ENCODE assay signal across 8 mouse cellular contexts in the genomic region with DNA sequence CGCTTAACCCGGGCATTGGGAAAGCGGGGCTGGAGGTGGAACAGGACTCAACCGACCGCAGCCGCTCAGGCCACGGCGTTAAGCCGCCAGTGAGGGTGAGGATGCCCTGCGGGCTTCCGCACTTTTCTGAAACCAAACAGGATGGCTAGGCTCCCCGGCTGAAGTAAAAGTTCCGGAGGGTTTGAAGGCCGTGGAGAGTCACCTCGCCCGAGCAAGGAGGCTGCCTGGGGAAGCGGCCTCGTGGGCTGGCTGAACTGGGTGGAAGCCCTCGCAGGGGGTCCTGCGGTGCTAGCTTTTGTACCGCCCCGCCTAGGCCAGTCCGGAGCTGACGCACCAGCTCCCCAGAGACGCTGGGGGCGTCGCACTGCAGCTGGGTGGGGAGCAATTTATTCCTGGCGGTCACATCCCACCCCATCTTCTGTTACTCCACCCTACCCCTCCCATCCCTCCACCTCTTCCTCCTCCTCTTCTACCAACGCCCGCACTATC.
DNase-seq lines count a peak whose midpoint lies in the region; ATAC-seq and TF ChIP-seq lines count a peak whose summit lies in the region.

No protein-coding gene starts in this region.

- TF ChIP-seq POLR2A in ES-Bruce4 (IDR thresholded peaks at IDR 0.05; ENCODE audit: insufficient read depth, low read length): no peak

- peak overlapping the region; percentile 28; the same call in 1 of the 2 replicates for H3K9ac ChIP-seq in ES-Bruce4 (ENCODE audit: low read depth, poor library complexity, severe bottlenecking)
- H3K9ac ChIP-seq in embryonic facial prominence, embryonic 15.5 days: no peak overlapping the region
- H3K9ac ChIP-seq in midbrain, embryonic 12.5 days (replicated peaks): peak overlapping the region; percentile 88

- DNase-seq in ZHBTc4 (ENCODE audit: low read depth, low spot score): peak; percentile 79
- peak; percentile 84 to 85 for DNase-seq in layer of hippocampus, adult 18-20 months (ENCODE audit: low spot score in 2 of 2)
- no peak for DNase-seq in spleen, postnatal 36 days (ENCODE audit: low spot score in 2 of 2)
- no peak for DNase-seq in adrenal gland, postnatal 25 days

- H3K9me3 ChIP-seq in ES-Bruce4 (replicated peaks; ENCODE audit: control insufficient read depth, insufficient read depth, low read length, poor library complexity, severe bottlenecking): no peaks in the 10 kb centered on the region
- no peaks in the 10 kb centered on the region for H3K9me3 ChIP-seq in embryonic facial prominence, embryonic 15.5 days (replicated peaks)
- no peaks in the 10 kb centered on the region for H3K9me3 ChIP-seq in midbrain, embryonic 12.5 days

- H3K27ac ChIP-seq in ES-Bruce4 (ENCODE audit: insufficient read depth, low read length): no peak overlapping the region
- peak overlapping the region; percentile 39; the same call in 1 of the 2 replicates for H3K27ac ChIP-seq in embryonic facial prominence, embryonic 15.5 days (replicated peaks)
- peak overlapping the region; percentile 98 for H3K27ac ChIP-seq in midbrain, embryonic 12.5 days (replicated peaks)

- H3K27me3 ChIP-seq in ES-Bruce4 (ENCODE audit: control insufficient read depth, insufficient read depth, low read length, poor library complexity, severe bottlenecking): peaks cover 38% of the 10 kb centered on the region
- H3K27me3 ChIP-seq in embryonic facial prominence, embryonic 15.5 days: peaks cover 95% of the 10 kb centered on the region
- H3K27me3 ChIP-seq in midbrain, embryonic 12.5 days: peaks cover 35% of the 10 kb centered on the region

- H3K4me1 ChIP-seq in ES-Bruce4 (ENCODE audit: control insufficient read depth, insufficient read depth, low read length): no peaks in the 10 kb centered on the region
- H3K4me1 ChIP-seq in embryonic facial prominence, embryonic 15.5 days: peaks cover 6% of the 10 kb centered on the region
- H3K4me1 ChIP-seq in midbrain, embryonic 12.5 days: peaks cover 4% of the 10 kb centered on the region; the same call in 1 of the 2 replicates

- no peak for TF ChIP-seq EP300 in ES-Bruce4 (IDR thresholded peaks at IDR 0.05; ENCODE audit: insufficient read depth, low read depth, low read length)

- no peak for TF ChIP-seq CTCF in ES-Bruce4 (IDR thresholded peaks at IDR 0.05; ENCODE audit: low read depth, low read length)

- H3K4me2 ChIP-seq in embryonic facial prominence, embryonic 15.5 days (replicated peaks): peak overlapping the region; percentile 40
- H3K4me2 ChIP-seq in midbrain, embryonic 12.5 days (replicated peaks): peak overlapping the region; percentile 68

- H3K36me3 ChIP-seq in ES-Bruce4 (ENCODE audit: control insufficient read depth, insufficient read depth, low read length, poor library complexity, severe bottlenecking): no peaks in the 10 kb centered on the region
- no peaks in the 10 kb centered on the region for H3K36me3 ChIP-seq in embryonic facial prominence, embryonic 15.5 days
- no peaks in the 10 kb centered on the region for H3K36me3 ChIP-seq in midbrain, embryonic 12.5 days

- WGBS in embryonic facial prominence, embryonic 15.5 days: under 1% methylated on average over 30 of the region's 30 CpGs
- WGBS in midbrain, embryonic 12.5 days: 1% methylated on average over 25 of the region's 30 CpGs

- peak overlapping the region; percentile 70 for H3K4me3 ChIP-seq in ES-Bruce4 (ENCODE audit: low read depth, low read length)
- H3K4me3 ChIP-seq in embryonic facial prominence, embryonic 15.5 days (replicated peaks): peak overlapping the region; percentile 26
- peak overlapping the region; percentile 92 for H3K4me3 ChIP-seq in midbrain, embryonic 12.5 days

- ATAC-seq in embryonic facial prominence, embryonic 15.5 days (ENCODE audit: insufficient number of reproducible peaks, low FRiP score, low TSS enrichment, low read depth): peak; percentile 81
- peak; percentile 85 for ATAC-seq in midbrain, embryonic 12.5 days (ENCODE audit: low FRiP score, low read depth)
- no peak for ATAC-seq in activated CD4-positive, CD25-positive, alpha-beta regulatory T cell, adult 4 months

Comparison
In these comparisons a context has a peak if more than half of its experiments do, and no peak if none do; other contexts are left out.
1. H3K4me3 ChIP-seq: peak in every context shown above with its lines; median percentile 92 in midbrain, embryonic 12.5 days; 70 in ES-Bruce4; 26 in embryonic facial prominence, embryonic 15.5 days.
2. DNase-seq: peak in ZHBTc4 (single experiment) and layer of hippocampus, adult 18-20 months (2 of 2); none in spleen, postnatal 36 days (0 of 2) and adrenal gland, postnatal 25 days (single experiment).